Mouse (Mus musculus): ENCODE results near the gene Olfr1026.

Olfr1026 gene

DNA sequence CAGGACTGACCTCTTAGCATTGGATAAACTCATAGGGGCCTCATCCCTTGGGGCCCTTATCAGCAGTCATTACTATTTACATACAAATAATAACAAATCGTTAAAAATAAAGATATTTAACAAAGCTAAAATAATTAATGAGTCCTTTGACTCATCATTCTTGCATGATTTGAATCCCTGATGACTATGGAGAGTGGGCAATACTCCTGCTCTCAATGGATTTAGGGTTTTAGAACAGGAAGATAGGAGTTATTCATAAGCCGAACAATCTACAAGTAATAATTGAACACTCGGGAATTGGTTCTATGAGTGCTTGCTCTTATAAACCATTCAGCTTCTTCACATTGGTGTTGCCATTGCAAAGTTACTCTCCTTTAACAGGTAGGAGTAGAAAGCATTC is at the start of gene Olfr1026:
TSS of gene Olfr1026 (plus strand) at position 301 of the 400 bp plus-strand sequence.
- DNase-seq (ENCODE audit: low spot score), result no peak

- DNase-seq (ENCODE audit: low spot score), result no peak
Observed at GRCm38 (mm10) chr2:85885340-85885739, 36.0 kb upstream of the Olfr1026 start, which contains the start of gene Olfr1023. TSS of gene Olfr1023 (plus strand) at chr2:85885640.

DNA sequence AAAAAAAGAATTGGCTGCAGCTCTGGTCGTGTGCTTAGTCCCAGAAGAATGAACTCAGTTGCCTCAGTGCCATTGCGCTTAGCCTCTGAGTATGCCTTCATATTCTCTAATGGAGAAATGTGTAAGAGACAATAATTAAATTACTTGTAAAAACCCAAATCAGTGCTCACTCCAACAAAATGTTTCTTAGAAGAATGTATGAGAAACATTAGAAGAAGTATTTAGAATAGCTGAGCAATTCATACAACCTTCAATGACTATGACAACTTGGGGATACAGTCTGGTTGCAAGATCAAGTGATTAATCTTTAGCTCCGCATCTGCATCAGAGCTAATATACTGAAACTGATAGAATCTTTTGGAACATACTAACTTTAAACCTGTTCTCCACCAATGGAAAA is 16.4 kb upstream of the Olfr1026 start, which contains the start of gene Olfr1024:
TSS of gene Olfr1024 (minus strand) at position 101 of the 400 bp plus-strand sequence.
- no peak for DNase-seq (ENCODE audit: low spot score)

GRCm38 (mm10) chr2:85913197-85913596 is 8.2 kb upstream of the Olfr1026 start:
- DNase-seq (ENCODE audit: low spot score), result no peak

DNA sequence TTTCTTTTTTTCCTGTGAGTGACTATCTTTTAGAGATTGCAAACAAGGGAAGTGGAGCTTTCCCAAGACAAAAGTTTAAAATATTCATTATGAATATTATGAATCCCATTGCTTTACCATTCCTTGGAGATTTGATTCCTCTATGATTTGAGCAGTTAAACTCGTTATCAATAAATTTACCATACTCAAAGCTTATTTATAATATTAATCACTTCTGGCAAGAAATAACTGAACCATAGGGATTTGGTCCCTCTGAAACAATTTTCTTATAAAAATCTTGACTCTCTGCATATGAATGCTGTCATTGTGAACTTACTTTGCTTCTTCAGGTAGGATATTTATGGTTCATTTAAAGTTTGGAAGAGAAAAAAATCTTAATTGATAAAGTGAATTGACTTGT is 6.5 kb upstream of the Olfr1026 start, which contains the start of gene Olfr1025-ps1:
TSS of gene Olfr1025-ps1 (plus strand) at position 301 of the 400 bp plus-strand sequence.
- DNase-seq (ENCODE audit: low spot score), result no peak

DNA sequence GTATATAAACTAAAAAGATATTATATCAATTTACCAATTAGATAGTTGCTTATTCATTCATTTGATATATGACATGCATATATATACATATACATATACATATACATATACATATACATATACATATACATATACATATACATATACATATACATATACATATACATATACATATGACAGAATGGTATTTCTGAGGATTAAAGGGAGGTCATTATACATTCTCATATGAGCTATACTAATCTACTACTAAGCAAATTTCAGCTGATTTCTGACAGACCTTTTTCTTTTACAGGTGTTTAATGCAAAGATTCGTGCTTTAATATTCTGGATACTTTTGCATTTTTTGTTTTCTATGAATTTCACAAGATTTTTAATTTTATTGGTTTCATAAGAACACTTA is 28.8 kb downstream of the Olfr1026 start, which contains the start of gene Olfr1028:
TSS of gene Olfr1028 (plus strand) at position 301 of the 400 bp plus-strand sequence.
- DNase-seq (ENCODE audit: low spot score), result no peak

- no peak for DNase-seq (ENCODE audit: low spot score)
Observed at GRCm38 (mm10) chr2:85973595-85973994, 52.2 kb downstream of the Olfr1026 start, which contains the start of gene Olfr1029. TSS of gene Olfr1029 (plus strand) at chr2:85973895.
